Mouse (Mus musculus): ENCODE measurements around the gene Tnk1.
"Not testable (repeated sequence)": the region's sequence is repeated elsewhere in the genome, so short reads cannot be mapped to it uniquely, and the experiment has no call there.

The Tnk1 gene

DNA sequence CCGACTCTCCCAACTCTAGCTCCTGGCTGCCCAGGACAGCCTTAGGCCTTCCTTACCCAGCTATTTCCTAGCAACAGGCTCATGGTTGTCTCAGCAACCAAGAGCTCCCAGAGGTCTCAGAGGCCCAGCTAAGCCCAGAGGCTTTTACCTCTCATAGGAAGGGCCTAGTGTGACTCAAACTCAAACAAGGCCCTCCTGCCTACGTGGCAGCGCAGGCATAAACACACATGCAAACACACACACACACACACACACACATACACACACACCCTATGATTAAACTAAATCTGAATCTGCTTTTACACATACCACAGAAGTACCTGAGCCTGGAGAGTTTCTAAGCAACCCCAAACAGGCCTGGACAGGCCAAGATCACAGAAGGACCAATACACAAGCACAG is 19.9 kb upstream of the Tnk1 start:
- DNase-seq, result no peak

DNA sequence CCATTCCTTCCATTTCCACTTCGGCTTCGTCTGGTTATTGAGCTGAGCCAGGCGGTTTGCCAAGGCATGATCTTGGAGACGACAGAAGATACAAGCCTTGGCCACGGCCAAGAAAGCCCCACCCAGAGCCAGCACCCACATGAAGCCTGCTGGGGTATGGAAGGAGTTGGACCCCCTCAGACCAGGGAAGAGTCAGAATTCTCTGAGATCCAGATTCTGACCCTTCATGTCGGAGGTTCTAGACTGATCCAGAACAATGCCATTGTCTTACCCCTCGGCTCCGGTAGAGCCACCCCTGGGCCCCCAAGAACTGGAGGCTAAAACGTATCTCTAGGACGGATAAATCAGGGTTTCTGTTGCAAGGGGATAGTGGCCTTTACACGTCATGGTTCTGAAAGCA is 19.3 kb upstream of the Tnk1 start, which contains the start of gene Tmem95:
Gene Tmem95 (minus strand): TSS at position 141 of the 400 bp plus-strand sequence.
- DNase-seq, result no peak

DNA sequence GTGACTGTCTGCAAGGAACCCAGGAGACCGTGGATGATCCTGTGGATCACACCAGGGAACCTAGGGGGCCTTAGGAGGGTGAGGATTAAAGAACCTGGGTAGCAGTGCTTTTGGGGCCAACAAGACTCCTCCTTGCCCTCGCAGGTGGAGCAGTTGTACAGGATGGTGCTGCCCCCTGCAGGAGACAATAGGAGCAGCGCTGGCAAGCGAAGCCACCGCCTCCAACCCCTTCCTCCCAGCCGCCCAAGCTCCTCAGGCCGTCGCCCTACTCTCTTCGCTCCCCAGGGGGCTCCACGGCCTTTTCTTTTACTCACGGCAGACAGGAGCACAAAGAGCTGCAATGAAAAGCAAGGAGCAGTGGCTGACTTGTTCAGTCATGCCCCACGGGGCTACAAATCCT is 18.3 kb upstream of the Tnk1 start:
- DNase-seq, result peak; percentile 72

DNA sequence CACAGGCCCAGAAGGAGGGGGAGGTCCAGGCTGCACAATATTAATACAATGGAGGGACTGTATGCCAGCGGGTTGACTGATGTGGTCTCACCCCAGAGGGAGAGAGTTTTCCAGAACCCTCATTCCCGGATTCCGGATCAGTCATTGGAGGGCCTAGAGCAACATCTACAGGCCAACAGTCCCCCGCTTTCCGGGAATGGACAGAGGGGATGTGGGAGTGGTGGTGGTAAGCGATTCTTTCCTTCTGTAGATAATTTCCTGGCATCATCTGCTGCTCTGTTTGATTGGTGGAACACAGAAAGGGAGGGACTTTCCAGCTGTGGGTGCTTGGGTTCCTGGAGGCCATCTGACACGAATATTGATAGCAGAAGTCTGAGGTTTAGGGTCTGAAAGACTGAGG is 17.7 kb upstream of the Tnk1 start:
- DNase-seq, result peak; percentile 66

DNA sequence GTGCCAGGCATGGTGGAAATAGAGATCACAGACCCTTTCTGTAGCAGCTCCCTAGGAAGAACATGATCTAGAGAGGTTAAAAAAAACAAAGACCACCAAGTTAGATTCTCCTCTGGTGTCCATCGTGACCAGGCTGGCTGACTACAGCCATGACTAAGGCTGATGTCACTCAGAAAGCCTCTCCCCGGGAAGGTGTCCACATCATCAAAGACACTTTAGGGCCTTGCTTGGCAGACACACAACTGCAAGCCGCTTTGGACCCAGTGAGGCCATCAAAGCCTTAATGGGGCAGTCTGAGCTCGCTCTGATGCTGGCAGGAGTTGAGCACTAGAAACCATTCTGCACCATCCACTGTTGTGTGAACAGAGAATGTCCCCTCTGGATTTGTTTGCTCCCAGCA is 13.9 kb upstream of the Tnk1 start:
- no peak for DNase-seq

DNA sequence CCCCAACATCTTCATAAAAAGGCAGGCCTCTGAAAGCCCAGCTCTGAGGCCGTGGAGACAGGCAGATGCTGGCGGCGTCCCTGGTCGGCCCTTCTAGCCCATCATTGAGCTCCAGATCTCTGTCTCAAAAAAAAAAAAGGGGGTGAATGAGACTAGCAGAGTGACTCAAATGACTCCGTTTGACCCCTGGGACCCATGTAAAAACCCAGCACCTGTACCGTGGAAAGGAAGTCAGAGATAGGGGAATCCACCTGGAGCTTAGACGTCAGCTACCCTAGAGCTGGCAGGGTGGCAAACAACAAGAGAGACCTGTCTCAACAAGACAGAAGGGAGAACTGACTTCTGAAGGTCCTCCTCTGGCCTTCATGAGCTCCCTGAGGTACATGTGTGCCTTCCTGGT is 13.3 kb upstream of the Tnk1 start:
- no peak for DNase-seq

DNA sequence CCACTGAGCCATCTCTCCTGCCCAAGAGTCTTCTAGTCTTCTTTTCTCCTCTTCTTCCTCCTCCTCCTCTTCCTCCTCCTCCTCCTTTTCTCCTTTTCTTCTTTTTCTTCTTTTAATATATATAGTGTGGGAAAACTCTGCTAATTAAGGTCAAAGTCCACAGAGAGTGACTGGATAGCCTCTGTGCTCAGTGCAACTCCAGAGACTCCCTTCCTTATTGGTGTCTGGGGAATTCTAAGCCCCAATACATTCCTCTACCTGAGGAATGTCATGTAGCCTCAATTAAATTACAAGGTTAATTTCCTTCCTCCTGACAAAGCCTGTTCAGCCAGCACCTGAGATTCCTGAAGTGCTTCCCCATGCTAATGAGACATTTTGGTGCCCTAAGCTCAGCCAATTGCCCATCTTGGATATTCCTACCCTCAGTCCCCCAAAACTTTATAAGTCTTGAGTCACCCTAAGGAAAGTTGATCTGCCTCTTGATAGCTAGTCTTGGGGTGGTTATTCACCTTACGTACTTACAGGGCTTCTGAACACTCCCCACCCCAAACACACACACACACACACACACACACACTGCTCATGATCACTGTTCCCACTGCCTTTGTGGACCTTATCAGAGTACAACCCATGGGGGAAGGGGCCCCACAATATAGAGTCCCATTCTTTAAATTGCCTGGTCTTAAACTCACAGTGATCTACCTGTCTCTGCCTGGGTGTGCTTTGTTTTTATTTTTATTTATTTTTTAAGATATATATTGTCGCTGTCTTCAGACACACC is 11.9 kb upstream of the Tnk1 start:
- no peak for DNase-seq

DNA sequence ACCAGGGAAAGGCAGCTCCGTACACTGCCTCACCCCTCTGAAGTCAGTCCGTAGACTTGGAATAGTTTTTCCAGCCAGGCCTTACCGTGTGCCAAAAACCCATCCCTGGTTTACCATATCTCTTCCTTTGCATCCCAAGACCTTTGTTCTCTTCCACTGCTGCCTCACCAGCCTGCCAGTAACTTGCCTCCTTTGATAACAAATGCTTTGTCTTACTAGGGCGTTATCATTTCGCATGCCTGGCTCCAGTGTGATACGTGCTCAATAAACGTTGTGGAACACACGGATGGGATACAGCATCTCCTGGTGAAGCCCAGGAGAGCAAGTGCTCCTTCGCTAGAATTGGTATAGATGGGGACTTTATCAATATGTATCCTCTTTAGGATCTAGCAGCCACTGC is 8.8 kb upstream of the Tnk1 start:
- no peak for DNase-seq

DNA sequence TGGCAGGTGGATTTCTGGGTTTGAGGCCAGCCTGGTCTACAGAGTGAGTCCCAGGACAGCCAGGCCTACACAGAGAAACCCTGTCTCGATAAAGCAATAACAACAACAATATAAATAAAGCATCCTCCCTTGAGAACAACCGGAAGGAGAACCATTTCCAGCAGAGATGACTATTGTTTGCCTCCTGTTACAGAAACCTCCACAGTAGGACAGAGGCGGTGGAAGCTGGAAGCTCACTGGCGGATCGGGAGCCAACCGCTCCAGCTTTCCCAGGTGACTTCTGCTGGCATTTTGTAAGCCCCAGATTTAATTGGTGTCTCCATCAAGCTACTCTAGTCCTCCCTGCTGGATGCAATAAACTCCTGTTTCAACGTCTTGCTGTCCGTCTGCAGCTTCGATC is 7.0 kb upstream of the Tnk1 start:
- no peak for DNase-seq

DNA sequence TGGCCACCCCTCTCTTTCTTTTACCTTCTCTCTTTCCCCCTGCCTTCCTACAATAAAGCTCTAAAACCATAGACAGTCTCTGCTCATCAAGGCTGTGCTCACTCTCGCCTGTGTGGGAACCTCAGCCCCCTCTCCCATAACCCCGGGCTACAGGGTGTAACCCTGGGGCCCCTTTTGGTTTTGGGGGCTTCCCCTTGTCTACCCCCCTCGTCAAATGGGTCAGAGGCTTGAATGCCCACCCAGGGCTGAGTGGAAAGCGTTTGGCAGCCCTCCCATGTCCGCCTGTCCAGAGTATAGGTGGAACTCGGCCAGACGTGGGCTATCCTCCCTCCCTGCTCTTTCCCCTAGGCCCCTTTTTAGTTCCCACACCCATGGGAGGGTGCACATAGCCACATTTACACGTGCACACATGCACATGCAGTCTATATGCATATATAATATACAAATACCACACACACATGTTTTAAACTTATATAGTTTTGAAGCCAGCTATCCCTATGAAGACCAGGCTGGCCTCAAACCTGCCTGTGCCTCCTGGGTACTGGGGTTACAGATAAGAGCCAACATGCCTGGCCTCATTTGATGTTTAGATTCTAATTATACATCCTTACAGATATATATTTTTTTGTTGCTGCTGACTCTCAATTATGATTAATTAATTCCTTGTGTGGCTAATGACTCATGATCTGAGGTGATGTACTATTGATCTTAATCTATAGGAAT is 5.8 kb upstream of the Tnk1 start:
- no peak for DNase-seq

DNA sequence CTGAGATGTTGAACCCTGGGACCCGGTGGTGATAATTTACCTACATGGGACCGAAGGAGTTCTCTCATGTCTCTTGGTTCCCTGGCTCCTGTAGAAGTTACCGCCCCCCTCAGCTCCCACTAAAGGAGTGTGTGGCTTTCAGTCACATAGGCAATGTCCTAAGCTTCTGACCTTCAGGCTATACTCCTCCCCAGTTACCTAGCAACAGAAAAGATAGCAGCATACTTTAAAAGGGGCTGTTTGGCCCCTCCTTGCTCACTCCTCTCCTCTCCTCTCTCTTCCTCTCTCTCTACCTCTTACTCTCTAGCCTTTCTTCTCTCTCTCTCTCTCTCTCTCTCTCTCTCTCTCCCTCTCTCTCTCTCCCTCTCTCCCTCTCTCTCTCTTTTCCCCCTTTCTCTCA is 5.2 kb upstream of the Tnk1 start:
- DNase-seq, result not testable (repeated sequence)

DNA sequence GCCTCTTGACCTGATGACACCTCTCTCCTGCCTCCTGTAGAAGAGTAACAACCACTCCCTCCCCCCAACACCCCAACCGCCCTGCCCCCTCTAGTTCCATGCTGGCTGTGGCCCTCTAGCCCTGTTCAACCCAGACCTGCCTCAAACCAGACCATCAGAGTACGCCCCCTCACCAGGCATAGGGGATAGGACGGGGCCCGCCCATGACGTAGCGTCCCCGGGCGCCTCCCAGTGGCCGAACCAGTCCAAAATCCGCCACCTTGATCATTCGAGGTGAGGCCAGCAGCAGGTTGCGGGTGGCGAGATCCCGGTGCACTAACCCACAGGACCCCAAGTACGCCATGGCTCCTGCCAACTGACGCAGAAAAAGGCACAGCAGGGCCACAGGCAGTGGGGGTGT is 3.2 kb downstream of the Tnk1 start:
- DNase-seq, result no peak

DNA sequence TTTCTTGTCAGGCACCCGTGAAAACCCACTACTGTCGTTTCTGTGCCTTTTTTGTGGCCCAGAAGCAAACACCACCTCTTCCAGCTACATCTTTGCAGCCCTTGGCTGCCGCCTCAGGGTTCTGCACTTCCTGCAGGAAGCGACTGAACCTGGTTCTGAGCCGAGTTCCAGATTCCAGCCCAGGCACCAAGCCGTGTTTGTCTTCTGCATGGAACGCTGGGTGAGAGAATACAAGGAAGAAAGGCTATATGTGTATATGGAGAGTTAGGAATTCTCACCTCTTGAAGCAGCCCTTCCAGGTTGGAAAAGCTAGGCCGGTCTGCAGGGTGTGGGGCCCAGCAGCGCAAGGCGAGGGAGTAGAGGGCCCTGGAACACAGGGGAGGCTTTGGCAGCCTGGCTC is 3.9 kb downstream of the Tnk1 start:
- DNase-seq, result no peak

DNA sequence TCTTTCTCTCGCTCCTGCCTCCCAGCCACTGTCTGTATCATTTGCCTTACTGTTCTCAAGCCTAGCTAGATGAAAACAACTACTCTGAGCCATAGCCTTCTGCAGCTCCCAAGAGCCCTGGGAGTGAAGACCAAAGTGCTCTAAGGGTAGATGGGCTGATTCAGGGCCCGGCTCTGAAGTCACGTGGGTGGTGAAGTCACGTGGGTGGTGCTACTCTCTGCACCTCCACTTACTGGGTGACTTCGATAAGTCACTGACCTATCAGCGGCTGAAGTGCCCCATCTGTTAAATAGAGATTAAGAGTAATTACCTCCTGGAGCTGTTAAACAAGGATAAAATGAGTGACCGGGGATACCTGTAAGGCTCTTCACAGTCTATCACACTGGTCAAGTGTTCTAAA is 4.5 kb downstream of the Tnk1 start:
- DNase-seq, result no peak

DNA sequence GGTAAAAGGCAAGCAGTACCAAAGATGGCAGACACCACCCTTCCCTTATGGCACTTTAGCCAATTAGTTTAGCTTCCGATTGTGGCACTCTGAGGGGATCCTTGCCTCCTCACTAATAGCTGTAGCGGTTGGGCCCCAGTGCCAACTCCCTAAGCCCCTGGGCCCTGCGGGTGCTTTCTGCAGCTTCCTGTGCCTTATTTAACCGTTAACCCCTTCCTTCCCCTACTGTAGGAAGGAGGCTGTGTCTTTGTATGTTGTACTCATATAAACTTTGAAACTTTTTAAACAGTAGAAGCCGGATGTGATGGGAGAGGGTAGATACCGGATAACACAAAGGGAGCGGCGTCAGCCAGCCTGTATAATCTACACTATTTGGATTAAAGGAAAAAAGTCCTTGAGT is 7.8 kb downstream of the Tnk1 start:
- no peak for DNase-seq

DNA sequence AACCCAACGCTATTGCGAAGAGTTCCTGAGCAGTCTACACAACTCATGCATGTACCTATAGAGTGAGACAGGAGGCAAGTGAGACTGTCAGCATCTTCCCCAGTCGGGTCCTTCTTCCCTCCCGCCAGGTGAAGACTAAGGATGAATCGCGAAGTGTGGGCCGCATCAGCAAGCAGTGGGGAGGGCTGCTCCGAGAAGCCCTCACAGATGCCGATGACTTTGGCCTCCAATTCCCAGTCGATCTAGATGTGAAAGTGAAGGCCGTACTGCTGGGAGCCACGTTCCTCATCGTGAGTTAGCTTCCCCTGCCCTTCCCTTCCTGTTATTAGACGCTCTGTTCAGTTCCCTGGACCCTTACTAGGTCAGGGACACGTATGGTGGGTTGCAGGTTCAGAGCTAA is 8.6 kb downstream of the Tnk1 start:
- no peak for DNase-seq

DNA sequence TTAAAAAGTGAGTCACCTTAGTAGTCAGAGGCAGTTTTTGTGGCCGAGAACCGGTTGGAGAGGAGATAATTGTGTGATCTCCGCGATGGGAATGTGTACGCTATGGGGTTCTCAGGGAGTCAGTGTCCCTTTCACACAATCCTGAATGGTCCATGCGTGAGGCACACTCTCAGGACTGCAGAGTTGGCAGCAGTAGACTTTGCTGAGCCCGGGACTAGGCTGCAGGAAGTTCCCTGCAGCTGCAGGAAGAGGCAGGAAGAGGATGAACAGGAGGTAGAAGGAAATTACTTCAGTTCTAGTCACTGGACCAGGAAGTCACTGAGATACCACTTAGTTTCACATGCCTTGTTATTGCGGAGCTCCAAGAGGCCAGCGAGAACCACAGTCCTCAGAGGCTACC is 9.4 kb downstream of the Tnk1 start:
- DNase-seq, result no peak

DNA sequence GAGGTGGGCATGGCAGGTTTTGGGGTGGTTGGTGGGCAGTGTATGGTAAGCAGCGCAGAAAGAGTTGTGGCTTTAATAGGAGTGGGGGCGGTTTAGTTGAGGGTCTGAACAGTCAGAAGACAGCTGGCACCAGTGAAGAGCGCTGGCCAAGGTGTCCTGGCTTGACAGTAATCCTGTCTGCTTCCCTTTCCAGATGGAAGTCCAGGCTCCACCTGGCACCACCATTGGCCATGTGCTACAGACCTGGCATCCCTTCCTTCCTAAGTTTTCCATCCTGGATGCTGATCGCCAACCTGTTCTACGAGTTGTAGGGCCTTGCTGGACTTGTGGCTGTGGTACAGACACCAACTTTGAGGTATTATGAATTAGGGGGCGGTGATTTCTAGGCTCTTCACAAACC is 10.5 kb downstream of the Tnk1 start:
- DNase-seq, result no peak

DNA sequence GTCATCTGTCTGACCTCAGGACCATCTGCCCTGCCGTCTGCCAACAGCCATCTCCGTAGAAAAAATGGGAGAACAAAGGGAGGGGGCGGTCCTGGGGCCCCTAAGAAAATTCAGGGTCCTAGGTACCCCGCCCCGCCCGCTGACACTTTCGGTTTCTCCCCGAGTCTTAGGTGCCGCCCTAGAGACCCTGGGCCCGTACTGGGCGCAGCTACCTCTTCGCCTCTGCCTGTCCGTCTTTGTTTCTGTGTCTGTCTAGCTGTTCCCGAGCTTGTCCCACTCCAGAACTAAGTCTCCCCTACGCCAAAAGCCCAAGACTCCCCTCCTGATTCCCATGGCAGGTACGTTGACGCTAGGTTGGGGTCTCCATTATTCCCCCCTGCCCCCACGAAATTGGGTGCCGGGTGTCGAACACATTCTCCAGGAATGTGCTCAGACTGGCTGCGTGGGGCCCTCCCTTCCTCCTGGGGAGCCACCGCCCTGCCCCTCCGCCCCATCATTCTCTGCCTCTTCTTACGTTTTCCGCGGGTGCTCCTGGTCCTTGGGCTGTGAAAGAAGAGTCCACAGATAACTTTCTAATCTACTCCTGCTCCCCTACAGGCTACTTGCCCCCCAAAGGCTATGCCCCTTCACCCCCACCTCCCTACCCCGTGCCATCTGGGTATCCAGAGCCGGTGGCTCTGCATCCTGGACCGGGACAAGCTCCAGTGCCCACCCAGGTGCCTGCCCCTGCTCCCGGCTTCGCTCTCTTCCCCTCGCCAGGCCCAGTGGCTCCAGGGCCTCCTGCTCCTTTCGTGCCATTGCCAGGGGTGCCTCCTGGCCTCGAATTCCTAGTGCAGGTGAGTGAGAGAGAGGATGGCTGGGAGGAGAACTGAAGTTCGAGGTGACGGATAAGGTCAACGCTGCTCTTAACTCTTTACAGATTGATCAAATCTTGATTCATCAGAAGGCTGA is 11.5 kb downstream of the Tnk1 start:
- DNase-seq, result no peak

DNA sequence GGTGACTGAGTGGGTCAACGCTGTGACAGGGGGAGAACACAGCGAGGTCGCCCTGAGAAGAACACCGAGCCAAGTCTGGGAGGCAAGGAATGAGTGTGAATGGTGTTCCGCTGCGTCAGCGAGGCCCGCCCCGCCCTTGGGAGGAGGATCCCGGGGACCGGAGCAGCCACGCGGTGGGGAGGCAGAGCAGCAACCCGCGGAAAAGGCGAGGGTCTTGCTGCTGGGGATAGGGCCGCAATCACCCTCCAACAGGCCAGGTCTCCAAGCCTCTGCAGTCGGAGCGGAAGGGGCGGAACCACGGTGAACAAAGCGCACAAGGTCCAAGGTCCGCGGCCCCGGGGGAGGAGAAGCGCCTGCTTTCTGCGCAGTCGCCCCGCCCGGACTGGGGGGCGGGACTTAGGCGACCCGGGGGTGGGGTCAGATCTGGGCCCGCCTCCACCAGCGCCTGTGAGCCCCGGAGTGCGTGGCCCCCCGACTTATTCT is 12.3 kb downstream of the Tnk1 start, which contains the start of gene Plscr3:
Gene Plscr3 (plus strand): TSS at position 179 of the 483 bp plus-strand sequence.
- peak; percentile 88 for DNase-seq

DNA sequence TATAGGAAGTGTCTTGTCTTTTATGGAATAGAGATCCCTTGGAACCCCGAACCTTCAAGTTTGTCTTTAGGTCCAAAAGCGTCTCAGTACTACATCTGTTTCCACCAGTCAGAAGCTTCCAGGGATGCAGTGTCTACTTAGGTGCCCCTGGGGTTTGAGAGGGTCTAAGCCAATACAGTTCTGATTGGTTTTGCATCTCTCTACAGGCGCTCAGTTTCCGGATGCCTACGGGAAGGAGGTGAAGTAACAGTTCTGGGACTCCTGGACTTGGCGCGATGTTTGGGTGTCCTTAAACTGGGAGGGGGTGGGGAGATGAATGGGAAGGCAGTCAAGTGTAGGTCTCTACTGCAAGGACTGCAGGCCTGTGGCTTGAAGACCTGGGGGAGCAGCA is 19.8 kb downstream of the Tnk1 start:
- DNase-seq, result no peak

DNA sequence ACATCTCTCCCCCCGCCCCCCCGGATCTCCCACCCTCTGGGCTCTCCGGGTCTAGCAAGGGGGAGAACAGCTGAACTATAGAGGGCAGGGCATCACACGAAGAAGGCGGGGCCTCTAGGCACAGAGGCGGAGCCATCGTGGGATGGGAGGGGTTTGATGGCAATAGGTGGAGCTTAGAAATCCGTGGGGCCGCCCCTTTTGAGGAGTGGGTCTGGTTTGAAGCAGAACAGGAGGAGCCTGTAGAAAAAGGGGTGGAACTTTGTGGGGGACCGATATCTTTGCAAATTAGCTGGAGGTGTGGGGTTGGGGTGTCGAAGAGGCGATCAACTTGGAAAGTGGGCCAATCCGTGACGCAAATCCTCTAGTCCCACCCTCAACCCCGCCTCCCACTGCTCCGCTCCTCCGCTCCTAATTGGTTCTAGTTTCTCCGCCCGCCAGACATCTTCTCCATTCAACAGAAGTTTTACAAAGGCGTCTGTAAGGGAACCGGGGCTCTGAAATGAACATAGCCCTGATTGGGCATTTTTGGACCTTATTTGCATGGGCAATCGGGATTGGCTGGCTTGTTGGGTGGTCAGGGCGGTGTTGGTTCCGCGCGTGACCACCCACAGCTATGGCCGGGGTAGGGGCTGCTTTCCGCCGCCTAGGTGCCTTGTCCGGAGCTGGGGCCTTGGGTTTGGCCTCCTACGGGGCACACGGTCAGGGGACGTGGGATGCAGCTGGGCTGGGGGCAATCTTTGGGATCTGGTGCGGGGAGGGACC is 20.4 kb downstream of the Tnk1 start, which contains the start of gene Tmem256:
Gene Tmem256 (plus strand): TSS at position 563 of the 762 bp plus-strand sequence.
- DNase-seq, result peak; percentile 99
